Comparison of ENCODE assay signal across 25 mouse cellular contexts in genomic region chr6:108061121-108061520, GRCm38 (mm10). TPM values are rescaled to one million over a fixed set of nuclear protein-coding genes. Genes with fewer than 3 reads are reported as not detected.
DNase-seq lines count a peak whose midpoint lies in the region; ATAC-seq and TF ChIP-seq lines count a peak whose summit lies in the region.
"Had no signal": no experiment of that assay in that cellular context is flagged by ENCODE, and none has a peak within 500 bp of the region (broad histone marks: within the 10 kb centered on the region; RNA-seq: fewer than 3 reads in every experiment).

No protein-coding gene starts in this region.

- no peaks in the 10 kb centered on the region for H3K9me3 ChIP-seq in forebrain, embryonic 15.5 days
- H3K9me3 ChIP-seq: embryonic facial prominence, embryonic 10.5 days; embryonic facial prominence, embryonic 12.5 days; forebrain, embryonic 10.5 days; forebrain, embryonic 12.5 days; G1E had no signal

- peak; percentile 56 for DNase-seq in 3T3-L1 (ENCODE audit: low read depth, low spot score)
- DNase-seq in Muller cell, postnatal 12 days (ENCODE audit: inconsistent ontology term) = peak; percentile 64
- no peak for DNase-seq in right cerebral cortex, postnatal 36 days (ENCODE audit: low spot score in 2 of 2)
- DNase-seq: adrenal gland, adult 8-10 months; adrenal gland, postnatal 14 days; adrenal gland, postnatal 36 days; B cell, adult 2 months; cerebellum, adult 11-12 months; cerebellum, adult 2 months; cerebellum, adult 9-10 months; cerebellum, postnatal 10 days; cerebellum, postnatal 25 days; forebrain, postnatal 0 days had no signal

- H3K4me1 ChIP-seq in embryonic fibroblast, embryonic 13.5 days (ENCODE audit: control insufficient read depth, insufficient read depth, low read length) = peaks cover 3% of the 10 kb centered on the region; the same call in 1 of the 2 replicates
- peaks cover 9% of the 10 kb centered on the region for H3K4me1 ChIP-seq in forebrain, embryonic 15.5 days
- H3K4me1 ChIP-seq: embryonic facial prominence, embryonic 12.5 days had no signal

- no peaks in the 10 kb centered on the region for H3K36me3 ChIP-seq in forebrain, embryonic 15.5 days
- H3K36me3 ChIP-seq: embryonic facial prominence, embryonic 10.5 days; embryonic facial prominence, embryonic 12.5 days; forebrain, embryonic 10.5 days; forebrain, embryonic 12.5 days; G1E had no signal

- no peak for TF ChIP-seq POLR2A in embryonic fibroblast, embryonic 13.5 days (IDR thresholded peaks at IDR 0.05; ENCODE audit: low read depth, low read length)

- no peak overlapping the region for H3K4me3 ChIP-seq in embryonic fibroblast, embryonic 13.5 days (ENCODE audit: insufficient read depth, low read length)
- no peak overlapping the region for H3K4me3 ChIP-seq in forebrain, embryonic 15.5 days
- H3K4me3 ChIP-seq: embryonic facial prominence, embryonic 10.5 days; embryonic facial prominence, embryonic 12.5 days; erythroblast, embryonic 14.5 days; forebrain, embryonic 10.5 days; forebrain, embryonic 12.5 days had no signal

- ATAC-seq in forebrain, embryonic 15.5 days (replicated peaks) = no peak
- ATAC-seq: activated CD4-positive, CD25-positive, alpha-beta regulatory T cell, adult 4 months; CD4-positive, CD25-positive, alpha-beta regulatory T cell, adult 4 months; forebrain, embryonic 14.5 days; forebrain, postnatal 0 days; Patski had no signal

- H3K4me2 ChIP-seq in forebrain, embryonic 15.5 days (replicated peaks) = no peak overlapping the region
- H3K4me2 ChIP-seq: embryonic facial prominence, embryonic 12.5 days; forebrain, embryonic 12.5 days had no signal

- 80% methylated on average over 3 of the region's 3 CpGs for WGBS in forebrain, embryonic 15.5 days

- no peak overlapping the region for H3K9ac ChIP-seq in forebrain, embryonic 15.5 days (replicated peaks)
- H3K9ac ChIP-seq: embryonic facial prominence, embryonic 12.5 days; forebrain, embryonic 12.5 days; forebrain, postnatal 0 days had no signal

- peak overlapping the region; percentile 50; the same call in 1 of the 2 replicates for H3K27ac ChIP-seq in embryonic fibroblast, embryonic 13.5 days (ENCODE audit: insufficient read depth, low read length)
- H3K27ac ChIP-seq in forebrain, embryonic 15.5 days (replicated peaks) = no peak overlapping the region
- H3K27ac ChIP-seq: embryonic facial prominence, embryonic 10.5 days; embryonic facial prominence, embryonic 12.5 days; forebrain, embryonic 10.5 days; forebrain, embryonic 12.5 days had no signal

- TF ChIP-seq CTCF in embryonic fibroblast, embryonic 13.5 days (IDR thresholded peaks at IDR 0.05; ENCODE audit: borderline replicate concordance, insufficient read depth, low read length) = no peak

- H3K27me3 ChIP-seq in forebrain, embryonic 15.5 days = no peaks in the 10 kb centered on the region
- H3K27me3 ChIP-seq: embryonic facial prominence, embryonic 12.5 days; forebrain, embryonic 12.5 days had no signal

RNA-seq across cellular contexts. Expression of gene Setmar, which starts 3.7 kb away (rescaled TPM):
- 4.8 and 5.6 TPM in 2 replicates for polyA plus RNA-seq in embryonic fibroblast, embryonic 13.5 days (2011; ENCODE audit: insufficient read length, low read depth, missing spikeins)
- 7.5 and 7.8 TPM in 2 replicates for polyA plus RNA-seq in forebrain, embryonic 15.5 days (2015; fragmentation: Nextera tagmentation; extraction: Ambion mirVana)

Comparison
In these comparisons a context has a peak if more than half of its experiments do, and no peak if none do; other contexts are left out.
1. DNase-seq: peak in 3T3-L1 (single experiment) and Muller cell, postnatal 12 days (single experiment); none in right cerebral cortex, postnatal 36 days (0 of 2).